Mouse (Mus musculus): ENCODE results near the gene Csdc2. TPM values are rescaled to one million over a fixed set of nuclear protein-coding genes. Genes with fewer than 3 reads are reported as not detected.

Gene Csdc2
- total and polyA plus RNA-seq, 2 experiments from 2014 or later: 188 to 269 TPM

- peak within 1 kb of the TSS; percentile 61 for H3K4me3 ChIP-seq (ENCODE audit: low read length)
- H3K27me3 ChIP-seq (ENCODE audit: insufficient read depth, low read length): no peaks in the 10 kb centered on the region
- H3K27ac ChIP-seq: peak within 1 kb of the TSS; percentile 92
- peak; percentile 81 for TF ChIP-seq CTCF (IDR thresholded peaks at IDR 0.05; ENCODE audit: low read depth)
- ATAC-seq (peak; percentile 97), DNase-seq (ENCODE audit: low spot score) (peak; percentile 99)
- under 1% methylated on average over 74 of the region's 77 CpGs for WGBS
- H3K36me3 ChIP-seq (ENCODE audit: insufficient read depth, low read length): peaks cover 3% of the 10 kb centered on the region; the same call in 1 of the 2 replicates
- peak within 1 kb of the TSS; percentile 80 for H3K4me2 ChIP-seq (ENCODE audit: low read depth, low read length)
- no peaks in the 10 kb centered on the region for H3K4me1 ChIP-seq (ENCODE audit: insufficient read depth, low read length)
- peak within 1 kb of the TSS; percentile 57 for H3K9ac ChIP-seq (replicated peaks; ENCODE audit: low read length)
- no peaks in the 10 kb centered on the region for H3K9me3 ChIP-seq (ENCODE audit: low read length)
Measured at GRCm38 (mm10) chr15:81960171-81961077, 23.9 kb downstream of the Csdc2 start, which contains the start of gene Pmm1. Gene Pmm1 (minus strand): TSS chr15:81960930.

- Histone ChIP-seq H3K4me3 (ENCODE audit: low read length) (peak overlapping the region; percentile 61), H3K4me1 (ENCODE audit: insufficient read depth, low read length) (no peaks in the 10 kb centered on the region), H3K9ac (replicated peaks; ENCODE audit: low read length) (peak overlapping the region; percentile 57; the same call in 1 of the 2 replicates), H3K36me3 (ENCODE audit: insufficient read depth, low read length) (no peaks in the 10 kb centered on the region), H3K27me3 (ENCODE audit: insufficient read depth, low read length) (no peaks in the 10 kb centered on the region), H3K9me3 (ENCODE audit: low read length) (no peaks in the 10 kb centered on the region), H3K4me2 (ENCODE audit: low read depth, low read length) (peak overlapping the region; percentile 80), H3K27ac (peak overlapping the region; percentile 92)
- ATAC-seq: no peak
- no peak for TF ChIP-seq CTCF (IDR thresholded peaks at IDR 0.05; ENCODE audit: low read depth)
- under 1% methylated on average over 7 of the region's 8 CpGs for WGBS
- DNase-seq (ENCODE audit: low spot score): no peak
Measured at GRCm38 (mm10) chr15:81961078-81961451, 24.5 kb downstream of the Csdc2 start.

GRCm38 (mm10) chr15:81964262-81964661 lies 27.7 kb downstream of the Csdc2 start:
- DNase-seq (ENCODE audit: low spot score) (no peak), ATAC-seq (no peak)
- Histone ChIP-seq H3K9me3 (ENCODE audit: low read length) (no peaks in the 10 kb centered on the region), H3K4me3 (ENCODE audit: low read length) (no peak overlapping the region), H3K27me3 (ENCODE audit: insufficient read depth, low read length) (no peaks in the 10 kb centered on the region), H3K27ac (no peak overlapping the region), H3K4me2 (ENCODE audit: low read depth, low read length) (no peak overlapping the region), H3K9ac (replicated peaks; ENCODE audit: low read length) (no peak overlapping the region), H3K36me3 (ENCODE audit: insufficient read depth, low read length) (no peaks in the 10 kb centered on the region), H3K4me1 (ENCODE audit: insufficient read depth, low read length) (no peaks in the 10 kb centered on the region)
- 79% methylated on average over 1 of the region's 1 CpGs for WGBS
- no peak for TF ChIP-seq CTCF (IDR thresholded peaks at IDR 0.05; ENCODE audit: low read depth)

GRCm38 (mm10) chr15:81964980-81965545 lies 28.5 kb downstream of the Csdc2 start:
- TF ChIP-seq CTCF (IDR thresholded peaks at IDR 0.05; ENCODE audit: low read depth): no peak
- Histone ChIP-seq H3K4me1 (ENCODE audit: insufficient read depth, low read length) (no peaks in the 10 kb centered on the region), H3K9me3 (ENCODE audit: low read length) (no peaks in the 10 kb centered on the region), H3K4me2 (ENCODE audit: low read depth, low read length) (no peak overlapping the region), H3K27ac (no peak overlapping the region), H3K9ac (replicated peaks; ENCODE audit: low read length) (no peak overlapping the region), H3K4me3 (ENCODE audit: low read length) (no peak overlapping the region), H3K36me3 (ENCODE audit: insufficient read depth, low read length) (no peaks in the 10 kb centered on the region), H3K27me3 (ENCODE audit: insufficient read depth, low read length) (no peaks in the 10 kb centered on the region)
- ATAC-seq: no peak
- WGBS: 52% methylated on average over 4 of the region's 4 CpGs
- DNase-seq (ENCODE audit: low spot score): no peak

- Histone ChIP-seq H3K27ac (no peak overlapping the region), H3K36me3 (ENCODE audit: insufficient read depth, low read length) (no peaks in the 10 kb centered on the region), H3K4me2 (ENCODE audit: low read depth, low read length) (no peak overlapping the region), H3K9ac (replicated peaks; ENCODE audit: low read length) (no peak overlapping the region), H3K4me1 (ENCODE audit: insufficient read depth, low read length) (no peaks in the 10 kb centered on the region), H3K9me3 (ENCODE audit: low read length) (no peaks in the 10 kb centered on the region), H3K27me3 (ENCODE audit: insufficient read depth, low read length) (no peaks in the 10 kb centered on the region), H3K4me3 (ENCODE audit: low read length) (no peak overlapping the region)
- TF ChIP-seq CTCF (IDR thresholded peaks at IDR 0.05; ENCODE audit: low read depth): no peak
- ATAC-seq: no peak
- DNase-seq (ENCODE audit: low spot score): no peak
- WGBS: 83% methylated on average over 13 of the region's 14 CpGs
Measured at GRCm38 (mm10) chr15:81966062-81966829, 29.7 kb downstream of the Csdc2 start.

GRCm38 (mm10) chr15:81967821-81968220 lies 31.3 kb downstream of the Csdc2 start:
- Histone ChIP-seq H3K9ac (replicated peaks; ENCODE audit: low read length) (no peak overlapping the region), H3K36me3 (ENCODE audit: insufficient read depth, low read length) (no peaks in the 10 kb centered on the region), H3K9me3 (ENCODE audit: low read length) (no peaks in the 10 kb centered on the region), H3K4me1 (ENCODE audit: insufficient read depth, low read length) (no peaks in the 10 kb centered on the region), H3K27me3 (ENCODE audit: insufficient read depth, low read length) (no peaks in the 10 kb centered on the region), H3K4me2 (ENCODE audit: low read depth, low read length) (no peak overlapping the region), H3K4me3 (ENCODE audit: low read length) (no peak overlapping the region), H3K27ac (no peak overlapping the region)
- WGBS: 94% methylated on average over 5 of the region's 5 CpGs
- TF ChIP-seq CTCF (IDR thresholded peaks at IDR 0.05; ENCODE audit: low read depth): no peak
- ATAC-seq (no peak), DNase-seq (ENCODE audit: low spot score) (no peak)
